Mouse (Mus musculus) midbrain, embryonic 12.5 days (tissue): ENCODE results near the gene Dph1. TPM values are rescaled to one million over a fixed set of nuclear protein-coding genes. Genes with fewer than 3 reads are reported as not detected.
A peak's percentile ranks its signal among the peaks of the same experiment; 100 is the strongest.

Experiments used
- ATAC-seq: fragments of 200-750 bp; cut with Nextera tagmentation; 2 replicates; pipeline ENCODE4 v1.8.0; 2017; ENCODE audit warnings: low read depth, moderate TSS enrichment, moderate library complexity; ENCODE audit not compliant: low FRiP score
- H3K27ac ChIP-seq: fragments of 300-500 bp; sonication (generic); replicated peaks from 2 replicates; pipeline ENCODE4 v1.5.1; 2016; ENCODE audit warnings: mild to moderate bottlenecking
- H3K27me3 ChIP-seq: fragments of 300-500 bp; sonication (generic); 2 replicates; pipeline ENCODE4 v1.6.1; 2016; ENCODE audit warnings: mild to moderate bottlenecking
- H3K36me3 ChIP-seq: fragments of 300-500 bp; sonication (generic); 2 replicates; pipeline ENCODE4 v1.6.1; 2016
- H3K4me1 ChIP-seq: fragments of 300-500 bp; sonication (generic); 2 replicates; pipeline ENCODE4 v1.6.1; 2016
- H3K4me2 ChIP-seq: fragments of 300-500 bp; sonication (generic); replicated peaks from 2 replicates; pipeline ENCODE4 v1.6.1; 2016; ENCODE audit warnings: mild to moderate bottlenecking, moderate library complexity
- H3K4me3 ChIP-seq: fragments of 300-500 bp; sonication (generic); 2 replicates; pipeline ENCODE4 v1.5.1; 2016; ENCODE audit warnings: mild to moderate bottlenecking
- H3K9ac ChIP-seq: fragments of 300-500 bp; sonication (generic); replicated peaks from 2 replicates; pipeline ENCODE4 v1.6.1; 2016; ENCODE audit warnings: mild to moderate bottlenecking, moderate library complexity
- H3K9me3 ChIP-seq: fragments of 300-500 bp; sonication (generic); 2 replicates; pipeline ENCODE4 v1.6.1; 2016; ENCODE audit warnings: mild to moderate bottlenecking
- WGBS: fragments of 180-500 bp; shearing (Covaris S2); methylation state at CpG from one replicate; pipeline ENCODE4 v1.1.7; 2016; 5-methylcytosine and 5-hydroxymethylcytosine counted together
- polyA plus RNA-seq: library from polyadenylated mRNA; unstranded; fragments of >200 nt; fragmentation: Nextera tagmentation; extraction: Ambion mirVana; gene quantifications from 2 replicates; pipeline ENCODE4 v1.2.1, GENCODE M21; 2016

Dph1 gene
- polyA plus RNA-seq, 1 experiment from 2014 or later = 17.6 TPM

DNA sequence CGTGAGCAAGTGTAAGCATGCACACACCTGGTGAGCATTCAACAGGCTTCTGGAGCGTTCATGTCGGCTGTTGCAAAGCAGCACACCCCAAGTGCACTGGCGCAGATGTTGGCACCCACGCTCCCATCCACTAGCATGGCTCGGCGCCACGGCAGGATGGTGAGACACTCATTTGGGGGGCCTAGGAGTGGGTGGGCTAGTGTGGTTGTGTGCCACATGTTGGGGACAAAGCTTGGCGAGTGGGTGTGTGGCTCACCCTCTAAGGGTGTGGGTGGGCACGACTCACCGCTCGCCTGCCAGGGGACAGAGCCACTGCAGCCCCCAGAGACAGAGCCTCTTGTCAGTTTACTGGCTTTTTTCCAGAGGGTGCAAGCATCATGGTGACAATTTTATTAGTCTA lies 9.9 kb upstream of the Dph1 start:
- H3K36me3 ChIP-seq = no peaks in the 10 kb centered on the region
- peaks cover 26% of the 10 kb centered on the region for H3K27me3 ChIP-seq
- 94% methylated on average over 12 of the region's 12 CpGs for WGBS
- H3K4me2 ChIP-seq = no peak overlapping the region
- H3K4me3 ChIP-seq = no peak overlapping the region
- no peak for ATAC-seq
- H3K9me3 ChIP-seq = no peaks in the 10 kb centered on the region
- H3K27ac ChIP-seq = no peak overlapping the region
- no peak overlapping the region for H3K9ac ChIP-seq
- peaks cover 13% of the 10 kb centered on the region for H3K4me1 ChIP-seq

DNA sequence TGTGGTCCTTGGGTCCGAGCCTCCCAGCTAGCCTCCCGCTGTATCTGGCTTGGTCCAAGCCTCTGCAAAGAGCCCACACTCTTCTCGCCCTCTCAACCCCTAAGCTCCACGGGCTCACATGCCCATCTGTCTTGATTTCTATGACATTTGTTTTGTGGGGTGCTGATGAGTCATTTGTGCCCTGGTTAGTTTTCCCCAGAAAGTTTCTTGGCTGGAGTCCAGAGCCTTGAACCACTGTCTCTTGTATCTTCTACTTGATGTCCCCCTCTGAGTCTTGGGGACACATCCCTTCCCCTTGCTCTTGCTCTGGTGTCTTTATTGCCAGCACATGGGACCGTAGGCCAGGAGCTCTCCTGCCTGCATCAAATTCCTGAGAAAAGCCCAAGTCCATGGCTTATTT lies 8.9 kb upstream of the Dph1 start:
- Histone ChIP-seq H3K36me3 (no peaks in the 10 kb centered on the region), H3K4me2 (no peak overlapping the region), H3K4me1 (peaks cover 17% of the 10 kb centered on the region), H3K27me3 (peaks cover 36% of the 10 kb centered on the region), H3K9ac (no peak overlapping the region), H3K27ac (no peak overlapping the region), H3K4me3 (no peak overlapping the region), H3K9me3 (no peaks in the 10 kb centered on the region)
- WGBS = 85% methylated on average over 5 of the region's 5 CpGs
- ATAC-seq = no peak

DNA sequence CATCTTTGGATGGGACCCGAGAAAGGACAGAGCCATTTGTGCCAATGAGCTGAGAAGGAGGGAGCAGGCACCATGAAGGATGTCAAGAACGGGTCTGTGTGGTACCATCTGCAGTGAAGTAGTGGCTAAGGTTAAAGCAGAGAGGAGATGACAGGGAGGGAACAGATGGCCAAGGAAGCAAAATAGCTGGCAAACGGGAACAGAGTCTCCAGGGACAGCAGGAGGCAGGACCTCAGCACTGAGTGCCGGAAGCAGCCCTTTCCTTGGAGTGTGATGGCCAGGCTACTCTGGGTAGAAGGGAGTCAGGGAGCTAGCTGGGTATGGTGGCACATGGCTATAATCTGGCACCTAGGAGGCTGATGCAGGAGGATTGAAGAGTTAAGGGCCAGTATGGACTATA lies 7.8 kb upstream of the Dph1 start:
- H3K27ac ChIP-seq = no peak overlapping the region
- no peak overlapping the region for H3K4me3 ChIP-seq
- no peaks in the 10 kb centered on the region for H3K36me3 ChIP-seq
- 65% methylated on average over 4 of the region's 4 CpGs for WGBS
- no peak overlapping the region for H3K4me2 ChIP-seq
- H3K9me3 ChIP-seq = no peaks in the 10 kb centered on the region
- no peak for ATAC-seq
- peaks cover 26% of the 10 kb centered on the region for H3K4me1 ChIP-seq
- H3K27me3 ChIP-seq = peaks cover 48% of the 10 kb centered on the region
- H3K9ac ChIP-seq = no peak overlapping the region

DNA sequence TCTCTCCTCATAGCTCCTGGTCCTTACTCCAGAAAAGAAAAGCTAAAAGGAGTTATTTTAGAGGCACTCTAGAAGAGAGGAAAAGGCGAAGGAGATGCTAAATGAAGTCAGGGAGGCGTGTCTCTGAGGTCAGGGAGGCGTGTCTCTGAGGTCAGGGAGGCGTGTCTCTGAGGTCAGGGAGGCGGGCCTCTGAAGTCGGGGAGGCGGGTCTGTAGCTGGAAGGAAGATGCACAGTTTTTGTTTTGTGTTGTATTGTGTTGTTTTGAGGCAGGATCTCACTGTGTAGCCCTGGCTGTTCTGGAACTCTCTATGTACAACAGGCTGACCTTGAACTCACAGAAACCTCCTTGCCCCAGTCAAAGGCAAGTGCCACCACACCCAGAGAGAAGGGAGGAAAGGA lies 6.9 kb upstream of the Dph1 start:
- 32% methylated on average over 7 of the region's 7 CpGs for WGBS
- no peak overlapping the region for H3K4me2 ChIP-seq
- peaks cover 56% of the 10 kb centered on the region for H3K27me3 ChIP-seq
- no peak for ATAC-seq
- no peak overlapping the region for H3K9ac ChIP-seq
- no peak overlapping the region for H3K4me3 ChIP-seq
- H3K36me3 ChIP-seq = no peaks in the 10 kb centered on the region
- peaks cover 28% of the 10 kb centered on the region for H3K4me1 ChIP-seq
- no peaks in the 10 kb centered on the region for H3K9me3 ChIP-seq
- H3K27ac ChIP-seq = no peak overlapping the region

DNA sequence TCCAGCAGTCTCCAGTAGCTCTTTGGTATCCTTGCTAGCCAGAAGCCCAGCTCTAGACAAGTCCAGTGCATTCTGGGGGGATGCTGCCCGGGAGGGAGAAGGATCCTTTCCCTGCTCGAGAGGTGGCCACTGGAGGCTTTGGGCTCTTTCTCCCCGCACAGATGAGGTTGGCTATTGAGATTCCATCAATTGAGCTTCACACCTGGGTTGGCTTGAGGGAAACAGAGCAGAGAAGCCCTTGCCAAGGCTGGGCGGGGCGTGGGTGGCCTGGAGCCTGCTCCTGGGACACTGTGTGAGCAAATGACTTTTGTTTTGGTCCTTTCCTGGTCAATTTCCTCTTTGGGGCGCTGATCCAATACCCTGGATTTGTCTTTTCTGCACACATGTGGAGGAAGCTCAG lies 5.1 kb upstream of the Dph1 start:
- 53% methylated on average over 6 of the region's 6 CpGs for WGBS
- H3K4me2 ChIP-seq = peak overlapping the region; percentile 75
- H3K27me3 ChIP-seq = peaks cover 74% of the 10 kb centered on the region
- H3K27ac ChIP-seq = no peak overlapping the region
- H3K4me1 ChIP-seq = peaks cover 29% of the 10 kb centered on the region
- H3K9me3 ChIP-seq = no peaks in the 10 kb centered on the region
- ATAC-seq = no peak
- peak overlapping the region; percentile 3; the same call in 1 of the 2 replicates for H3K4me3 ChIP-seq
- no peaks in the 10 kb centered on the region for H3K36me3 ChIP-seq
- H3K9ac ChIP-seq = no peak overlapping the region

DNA sequence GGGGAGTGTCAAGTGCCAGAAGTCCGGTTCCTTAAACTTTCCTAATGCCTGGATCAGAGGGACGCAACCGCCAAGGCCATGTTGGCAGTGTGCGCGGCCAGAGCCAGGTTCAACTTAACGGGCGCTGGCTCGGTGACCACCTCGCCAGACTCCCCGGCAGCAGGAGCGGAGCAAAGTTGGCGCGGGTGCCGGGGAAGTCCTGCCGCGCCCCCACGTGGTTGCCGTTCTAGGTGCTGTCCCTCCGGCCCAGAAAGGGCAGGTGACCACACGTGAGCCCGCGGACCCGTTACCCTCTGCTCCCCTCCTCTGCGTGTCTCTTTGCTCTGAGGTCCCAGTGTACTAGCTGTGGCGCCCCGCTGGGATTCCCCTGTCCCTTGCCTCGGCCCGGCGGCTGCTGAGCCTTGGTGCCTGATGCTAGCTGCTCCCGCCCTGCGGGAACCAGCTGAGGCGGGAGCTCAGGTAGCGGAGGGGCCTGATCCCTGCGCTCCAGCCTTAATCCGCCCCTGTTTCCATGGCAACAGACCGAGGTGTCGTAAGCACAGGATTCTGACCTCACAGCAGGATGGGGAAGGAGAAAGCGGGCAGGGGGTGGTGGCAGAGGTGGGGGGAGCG lies 3.9 kb upstream of the Dph1 start:
- no peak for ATAC-seq
- H3K27ac ChIP-seq = no peak overlapping the region; the same call in 1 of the 2 replicates
- peak overlapping the region; percentile 75 for H3K4me2 ChIP-seq
- peaks cover 36% of the 10 kb centered on the region for H3K4me1 ChIP-seq
- peak overlapping the region; percentile 62; the same call in 1 of the 2 replicates for H3K9ac ChIP-seq
- peak overlapping the region; percentile 57 for H3K4me3 ChIP-seq
- H3K9me3 ChIP-seq = no peaks in the 10 kb centered on the region
- no peaks in the 10 kb centered on the region for H3K36me3 ChIP-seq
- WGBS = under 1% methylated on average over 39 of the region's 39 CpGs
- H3K27me3 ChIP-seq = peaks cover 78% of the 10 kb centered on the region

DNA sequence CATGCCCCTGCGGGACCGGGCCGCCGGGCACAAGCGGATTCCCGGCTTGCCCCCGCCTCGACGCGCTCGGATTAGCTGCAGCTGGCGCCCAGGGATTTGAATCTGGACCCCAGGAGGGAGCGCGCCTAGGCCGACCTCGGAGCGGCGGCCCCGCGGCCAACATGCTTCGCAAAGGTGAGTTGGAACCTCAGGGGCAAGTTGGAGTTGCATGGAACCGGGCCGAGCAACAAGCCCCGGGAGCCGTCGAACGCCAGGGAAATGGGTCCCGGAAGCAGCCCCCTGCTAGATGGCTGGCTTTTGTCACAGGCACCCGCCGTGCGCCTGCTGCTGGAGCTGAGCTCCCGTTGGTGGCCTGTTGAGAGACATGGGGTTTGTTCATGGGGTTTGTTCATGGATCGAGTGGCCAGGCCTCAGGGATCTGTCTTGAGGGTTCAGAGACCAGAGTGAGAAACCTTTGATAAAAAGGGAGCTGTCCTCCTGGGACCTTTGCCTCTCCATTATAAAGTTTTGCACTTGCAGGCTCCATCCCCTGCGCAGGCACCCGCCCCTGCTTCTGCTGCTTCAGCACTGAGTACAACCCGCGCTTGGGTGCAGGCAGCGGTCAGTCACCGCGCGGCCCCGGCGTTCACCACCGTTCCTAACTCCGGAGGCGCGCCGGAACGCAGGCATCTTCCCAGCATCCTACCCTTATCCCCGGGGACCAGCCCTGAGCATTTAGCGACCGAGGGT lies 3.2 kb upstream of the Dph1 start:
- ATAC-seq = no peak
- peak overlapping the region; percentile 67 for H3K27ac ChIP-seq
- WGBS = under 1% methylated on average over 52 of the region's 52 CpGs
- peak overlapping the region; percentile 57 for H3K4me3 ChIP-seq
- H3K4me1 ChIP-seq = peaks cover 43% of the 10 kb centered on the region
- H3K36me3 ChIP-seq = no peaks in the 10 kb centered on the region
- H3K9me3 ChIP-seq = no peaks in the 10 kb centered on the region
- H3K9ac ChIP-seq = peak overlapping the region; percentile 62
- peaks cover 73% of the 10 kb centered on the region for H3K27me3 ChIP-seq
- H3K4me2 ChIP-seq = peak overlapping the region; percentile 75

DNA sequence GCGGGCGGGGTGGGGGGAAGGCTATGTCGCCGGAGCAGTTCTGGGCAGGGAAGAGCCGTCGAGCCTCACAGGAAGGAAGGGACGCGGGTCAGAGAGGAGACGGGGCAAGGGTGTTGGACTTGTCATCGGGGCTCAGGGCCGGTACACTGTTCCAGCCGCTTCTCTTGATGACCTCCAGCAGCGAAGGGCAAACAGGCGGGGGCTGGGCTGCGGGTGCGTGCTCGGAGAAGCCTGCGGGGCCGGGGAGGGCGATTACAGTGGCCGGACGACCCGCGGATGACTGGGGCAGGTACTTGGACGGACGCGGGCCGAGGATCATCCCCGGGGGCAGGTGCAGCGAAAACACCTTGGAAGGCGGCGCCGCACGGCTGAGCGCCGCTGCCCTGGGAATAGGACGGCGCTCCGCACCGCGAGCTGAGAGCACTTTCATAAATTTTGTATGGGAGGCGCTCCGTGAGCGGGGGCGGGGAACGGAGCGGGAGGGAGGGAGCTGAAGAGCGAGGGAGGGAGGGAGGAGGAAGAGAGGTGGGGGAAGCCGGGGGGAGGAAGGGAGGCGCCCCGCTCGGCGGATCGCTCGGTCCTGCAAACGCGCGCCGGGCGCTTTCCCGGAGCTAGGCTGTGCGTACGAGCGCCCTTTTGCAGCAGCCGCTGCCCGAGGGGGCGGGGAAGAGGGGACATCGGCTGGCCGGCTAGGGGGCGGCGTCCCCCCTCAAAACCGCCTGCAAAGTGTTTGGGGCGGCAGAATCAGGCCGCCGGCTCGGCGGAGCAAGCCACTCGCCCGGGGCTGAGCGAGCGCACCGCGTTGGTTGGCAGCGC lies 2.4 kb upstream of the Dph1 start, which contains the start of gene Rtn4rl1:
Gene Rtn4rl1 (plus strand): TSS at position 528 of the 816 bp plus-strand sequence.
- peak within 1 kb of the TSS; percentile 62 for H3K9ac ChIP-seq
- peaks cover 71% of the 10 kb centered on the region for H3K27me3 ChIP-seq
- peak within 1 kb of the TSS; percentile 57 for H3K4me3 ChIP-seq
- ATAC-seq = no peak
- no peaks in the 10 kb centered on the region for H3K36me3 ChIP-seq
- under 1% methylated on average over 84 of the region's 84 CpGs for WGBS
- H3K4me2 ChIP-seq = peak within 1 kb of the TSS; percentile 75
- no peaks in the 10 kb centered on the region for H3K9me3 ChIP-seq
- H3K27ac ChIP-seq = peak within 1 kb of the TSS; percentile 67
- peaks cover 45% of the 10 kb centered on the region for H3K4me1 ChIP-seq

DNA sequence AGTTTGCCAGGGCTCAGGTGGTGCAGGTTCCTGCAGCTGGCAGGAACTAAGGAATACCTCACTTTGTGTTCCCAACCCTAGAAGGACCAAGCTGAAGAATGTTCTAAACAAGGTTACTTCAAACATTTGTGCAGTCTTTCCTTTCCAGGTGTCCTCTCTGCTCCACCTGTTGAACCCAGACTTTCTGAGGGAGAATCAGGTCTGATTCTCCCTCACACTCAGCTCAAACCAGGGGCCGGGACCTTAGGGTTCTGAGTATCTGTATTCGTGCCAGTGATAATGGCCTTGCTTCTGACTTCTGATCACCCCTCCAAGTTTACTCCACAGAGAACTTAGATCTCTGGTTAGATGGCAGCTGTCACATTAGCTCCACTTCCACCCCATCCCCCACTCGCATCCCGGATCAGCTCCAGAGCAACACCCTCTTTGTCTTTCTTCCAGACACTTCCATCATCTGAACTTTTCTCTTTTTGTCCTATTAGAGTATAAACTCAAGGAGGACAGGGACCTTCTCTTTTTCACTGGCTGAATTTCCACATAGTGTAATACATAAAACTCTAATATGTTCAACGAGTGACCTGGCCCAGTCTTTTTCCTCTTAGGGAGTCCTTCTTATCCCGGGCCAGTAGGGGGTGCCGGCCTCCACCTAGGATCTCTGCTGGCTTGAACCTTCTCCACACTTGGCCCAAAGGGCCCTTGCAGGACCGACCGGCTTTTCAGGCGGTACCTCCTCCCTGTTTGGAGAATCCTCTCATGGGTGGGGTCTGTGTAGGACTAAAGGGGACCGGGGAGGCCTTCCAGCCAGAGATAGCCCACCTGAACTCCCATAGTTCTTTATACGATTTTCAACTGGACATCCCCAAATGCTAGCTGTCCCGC lies 1.5 kb upstream of the Dph1 start:
- Histone ChIP-seq H3K4me3 (peak overlapping the region; percentile 57), H3K27me3 (peaks cover 67% of the 10 kb centered on the region), H3K4me1 (peaks cover 45% of the 10 kb centered on the region), H3K4me2 (peak overlapping the region; percentile 75), H3K36me3 (no peaks in the 10 kb centered on the region), H3K9ac (no peak overlapping the region), H3K27ac (peak overlapping the region; percentile 67; the same call in 1 of the 2 replicates), H3K9me3 (no peaks in the 10 kb centered on the region)
- whole genome bisulfite sequencing = 21% methylated on average over 13 of the region's 13 CpGs
- peak; percentile 14; the same call in 1 of the 2 replicates for ATAC-seq

DNA sequence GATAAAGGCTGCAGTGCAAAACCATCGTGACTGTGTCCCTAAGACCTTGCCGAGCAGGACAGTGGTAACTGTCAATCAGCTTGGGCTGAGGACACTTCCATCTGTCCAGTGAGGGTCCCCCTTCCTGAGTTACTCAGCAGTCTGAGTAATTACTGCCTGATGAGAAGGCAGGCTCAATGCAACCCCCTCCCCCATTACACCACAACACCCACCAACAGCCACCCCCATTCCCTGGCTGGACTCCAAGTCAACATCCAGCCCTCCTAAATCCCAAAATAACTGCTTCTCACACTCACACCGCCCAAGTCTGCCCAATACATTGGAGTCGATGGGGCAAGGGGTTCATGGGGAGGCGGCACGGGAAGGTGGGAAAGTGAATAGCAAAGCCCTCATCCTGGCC lies 800 bp upstream of the Dph1 start:
- H3K9me3 ChIP-seq = no peaks in the 10 kb centered on the region
- H3K9ac ChIP-seq = no peak overlapping the region
- WGBS = 66% methylated on average over 6 of the region's 6 CpGs
- peaks cover 45% of the 10 kb centered on the region for H3K4me1 ChIP-seq
- H3K36me3 ChIP-seq = no peaks in the 10 kb centered on the region
- H3K4me2 ChIP-seq = no peak overlapping the region
- ATAC-seq = no peak
- H3K27me3 ChIP-seq = peaks cover 61% of the 10 kb centered on the region
- 0 out of 2 replicates have a peak overlapping the region, but pooled peaks have one; percentile 56 for H3K27ac ChIP-seq
- H3K4me3 ChIP-seq = no peak overlapping the region

DNA sequence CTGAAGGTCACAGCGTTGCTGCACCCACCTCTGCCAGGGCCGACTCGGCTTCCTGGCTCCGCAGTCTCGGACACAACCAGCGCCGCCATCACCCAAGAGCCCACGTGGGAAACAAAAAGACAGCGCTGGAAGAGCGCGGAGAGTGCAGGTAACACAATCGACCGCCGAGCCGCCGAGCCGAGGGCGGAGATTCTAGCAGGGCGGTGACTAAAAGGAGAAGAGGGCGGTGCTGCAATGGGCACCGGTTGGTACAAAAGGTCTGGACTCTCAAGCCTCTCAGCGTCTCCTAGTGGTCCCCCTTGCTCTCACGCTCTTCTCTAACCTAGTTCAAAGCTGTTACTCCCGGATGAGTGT lies 693 bp downstream of the Dph1 start:
- Histone ChIP-seq H3K4me2 (peak overlapping the region; percentile 80), H3K27ac (0 out of 2 replicates have a peak overlapping the region, but pooled peaks have one; percentile 56), H3K4me1 (peaks cover 43% of the 10 kb centered on the region), H3K9ac (peak overlapping the region; percentile 54), H3K36me3 (no peaks in the 10 kb centered on the region), H3K27me3 (peaks cover 46% of the 10 kb centered on the region), H3K9me3 (no peaks in the 10 kb centered on the region), H3K4me3 (peak overlapping the region; percentile 74)
- WGBS = 0% methylated on average over 24 of the region's 24 CpGs
- peak; percentile 67 for ATAC-seq
